Mouse (Mus musculus): ENCODE measurements around the gene Fgf3. TPM values are rescaled to one million over a fixed set of nuclear protein-coding genes. Genes with fewer than 3 reads are reported as not detected.
A peak's percentile ranks its signal among the peaks of the same experiment; 100 is the strongest.

The Fgf3 gene
- total and polyA plus RNA-seq, 2 experiments, result not detected

DNA sequence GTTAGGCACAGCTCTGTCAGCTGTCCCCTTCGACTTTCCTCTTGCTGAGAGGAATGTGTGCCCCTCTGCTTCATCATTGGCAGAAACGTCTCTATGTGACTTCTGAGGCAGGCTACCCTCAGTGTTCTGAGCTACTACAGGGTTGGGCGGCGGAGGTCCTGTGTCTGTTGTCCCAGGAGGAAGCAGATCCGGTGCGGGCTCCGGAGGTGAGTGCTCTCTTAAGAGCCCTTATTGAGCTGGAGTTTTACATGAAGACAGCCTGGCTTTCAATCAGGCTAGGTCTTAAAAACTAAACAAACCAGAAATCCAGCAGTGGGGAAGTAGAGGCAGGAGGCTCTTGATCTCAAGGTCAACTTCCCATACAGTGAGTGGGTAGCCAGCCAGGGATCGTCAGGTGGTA, 29.7 kb downstream of the Fgf3 start:
- Histone ChIP-seq H3K4me1 (ENCODE audit: control insufficient read depth, insufficient read depth, low read length) (no peaks in the 10 kb centered on the region), H3K27ac (replicated peaks; ENCODE audit: insufficient read depth, low read depth, low read length) (no peak overlapping the region), H3K79me2 (ENCODE audit: control insufficient read depth, insufficient read depth, low read length) (no peaks in the 10 kb centered on the region), H3K27me3 (ENCODE audit: control insufficient read depth, insufficient read depth, low read length) (peaks cover 13% of the 10 kb centered on the region; the same call in 1 of the 2 replicates), H3K36me3 (ENCODE audit: control insufficient read depth, insufficient read depth, low read length) (no peaks in the 10 kb centered on the region), H3K9ac (ENCODE audit: low read depth, low read length) (no peak overlapping the region), H3K4me3 (ENCODE audit: insufficient read depth, low read depth, low read length) (no peak overlapping the region)
- TF ChIP-seq CTCF (IDR thresholded peaks at IDR 0.05; ENCODE audit: low read depth, low read length), result no peak
- WGBS, result 73% methylated on average over 8 of the region's 8 CpGs
- DNase-seq (ENCODE audit: extremely low read depth, low read depth, low spot score), result no peak

DNA sequence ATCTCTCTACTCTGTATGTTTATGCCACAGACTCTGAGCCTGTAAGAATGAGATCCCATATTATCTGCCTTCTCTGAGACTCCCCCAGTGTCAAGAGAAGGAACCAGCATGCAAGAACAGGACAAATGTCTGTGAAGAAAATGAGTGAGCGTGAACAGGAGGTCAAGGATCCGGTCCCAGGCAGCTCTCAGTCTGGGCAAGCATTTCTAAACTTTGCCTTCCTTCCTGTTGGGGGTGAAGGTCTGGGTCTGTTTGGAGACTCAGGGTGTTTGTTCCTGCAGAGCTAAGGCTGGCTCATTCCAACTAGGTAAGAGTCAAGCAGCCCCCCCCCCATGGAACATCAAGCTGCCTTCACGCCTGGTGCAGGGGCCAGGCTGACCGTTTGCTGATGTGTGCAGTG, 34.5 kb downstream of the Fgf3 start:
- DNase-seq (ENCODE audit: extremely low read depth, low read depth, low spot score), result peak; percentile 13
- no peaks in the 10 kb centered on the region for H3K27me3 ChIP-seq (ENCODE audit: control insufficient read depth, insufficient read depth, low read length)
- no peaks in the 10 kb centered on the region for H3K36me3 ChIP-seq (ENCODE audit: control insufficient read depth, insufficient read depth, low read length)
- no peak overlapping the region for H3K4me3 ChIP-seq (ENCODE audit: insufficient read depth, low read depth, low read length)
- H3K27ac ChIP-seq (replicated peaks; ENCODE audit: insufficient read depth, low read depth, low read length), result peak overlapping the region; percentile 35
- no peak for TF ChIP-seq CTCF (IDR thresholded peaks at IDR 0.05; ENCODE audit: low read depth, low read length)
- TF ChIP-seq POLR2A (IDR thresholded peaks at IDR 0.05; ENCODE audit: extremely low read depth, insufficient read depth, low read length), result no peak
- H3K79me2 ChIP-seq (ENCODE audit: control insufficient read depth, insufficient read depth, low read length), result no peaks in the 10 kb centered on the region
- no peak overlapping the region for H3K9ac ChIP-seq (ENCODE audit: low read depth, low read length)
- H3K4me1 ChIP-seq (ENCODE audit: control insufficient read depth, insufficient read depth, low read length), result no peaks in the 10 kb centered on the region
- WGBS, result 70% methylated on average over 4 of the region's 4 CpGs

DNA sequence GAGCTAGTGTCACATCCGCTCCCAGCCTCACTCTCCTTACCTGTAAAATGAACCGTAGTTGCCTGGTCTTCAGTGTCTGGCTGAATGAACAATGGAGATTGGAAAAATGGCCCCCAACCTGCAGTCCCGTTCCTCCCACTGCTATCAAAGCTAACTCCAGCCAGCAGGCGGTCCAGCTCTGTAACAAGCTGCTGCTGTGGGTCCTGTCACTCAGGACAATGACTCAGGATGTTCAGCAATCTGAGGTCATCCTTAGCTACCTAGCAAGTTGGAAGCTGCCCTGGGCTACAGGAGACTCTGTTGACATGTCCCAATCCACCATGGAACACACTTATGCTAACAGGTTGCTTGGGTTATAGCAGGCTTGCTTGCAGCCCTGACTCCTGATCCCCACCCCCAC, 35.3 kb downstream of the Fgf3 start:
- H3K4me3 ChIP-seq (ENCODE audit: insufficient read depth, low read depth, low read length), result no peak overlapping the region
- H3K9ac ChIP-seq (ENCODE audit: low read depth, low read length), result no peak overlapping the region
- no peaks in the 10 kb centered on the region for H3K79me2 ChIP-seq (ENCODE audit: control insufficient read depth, insufficient read depth, low read length)
- DNase-seq (ENCODE audit: extremely low read depth, low read depth, low spot score), result no peak
- H3K27me3 ChIP-seq (ENCODE audit: control insufficient read depth, insufficient read depth, low read length), result no peaks in the 10 kb centered on the region
- TF ChIP-seq POLR2A (IDR thresholded peaks at IDR 0.05; ENCODE audit: extremely low read depth, insufficient read depth, low read length), result no peak
- TF ChIP-seq CTCF (IDR thresholded peaks at IDR 0.05; ENCODE audit: low read depth, low read length), result no peak
- 0 out of 2 replicates have a peak overlapping the region, but pooled peaks have one; percentile 35 for H3K27ac ChIP-seq (replicated peaks; ENCODE audit: insufficient read depth, low read depth, low read length)
- WGBS, result 79% methylated on average over 4 of the region's 4 CpGs
- H3K4me1 ChIP-seq (ENCODE audit: control insufficient read depth, insufficient read depth, low read length), result no peaks in the 10 kb centered on the region
- no peaks in the 10 kb centered on the region for H3K36me3 ChIP-seq (ENCODE audit: control insufficient read depth, insufficient read depth, low read length)

DNA sequence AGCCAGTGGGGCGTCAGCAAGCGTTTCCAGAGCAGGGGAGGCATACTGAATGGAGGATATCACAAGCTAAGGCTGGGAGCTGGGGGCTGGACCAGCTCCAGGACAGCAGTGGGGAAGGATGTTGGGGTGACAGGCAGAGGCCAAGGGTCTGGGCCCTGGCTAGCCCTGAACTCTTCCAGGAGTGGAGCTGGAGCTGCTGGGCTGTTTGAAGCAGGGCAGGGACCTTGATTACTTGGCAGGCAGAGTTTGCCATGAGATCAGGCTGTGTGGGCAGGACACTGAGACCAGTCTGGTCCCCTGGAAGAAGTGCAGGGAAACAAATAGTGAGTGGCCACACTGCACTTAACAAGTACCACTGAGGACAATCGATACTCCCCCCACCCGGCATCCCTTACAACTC, 36.3 kb downstream of the Fgf3 start:
- no peak for DNase-seq (ENCODE audit: extremely low read depth, low read depth, low spot score)
- no peak overlapping the region for H3K27ac ChIP-seq (replicated peaks; ENCODE audit: insufficient read depth, low read depth, low read length)
- H3K36me3 ChIP-seq (ENCODE audit: control insufficient read depth, insufficient read depth, low read length), result no peaks in the 10 kb centered on the region
- no peak overlapping the region for H3K4me3 ChIP-seq (ENCODE audit: insufficient read depth, low read depth, low read length)
- H3K79me2 ChIP-seq (ENCODE audit: control insufficient read depth, insufficient read depth, low read length), result no peaks in the 10 kb centered on the region
- H3K4me1 ChIP-seq (ENCODE audit: control insufficient read depth, insufficient read depth, low read length), result no peaks in the 10 kb centered on the region
- no peaks in the 10 kb centered on the region for H3K27me3 ChIP-seq (ENCODE audit: control insufficient read depth, insufficient read depth, low read length)
- TF ChIP-seq POLR2A (IDR thresholded peaks at IDR 0.05; ENCODE audit: extremely low read depth, insufficient read depth, low read length) (no peak), CTCF (IDR thresholded peaks at IDR 0.05; ENCODE audit: low read depth, low read length) (no peak)
- WGBS, result 57% methylated on average over 4 of the region's 4 CpGs
- no peak overlapping the region for H3K9ac ChIP-seq (ENCODE audit: low read depth, low read length)

DNA sequence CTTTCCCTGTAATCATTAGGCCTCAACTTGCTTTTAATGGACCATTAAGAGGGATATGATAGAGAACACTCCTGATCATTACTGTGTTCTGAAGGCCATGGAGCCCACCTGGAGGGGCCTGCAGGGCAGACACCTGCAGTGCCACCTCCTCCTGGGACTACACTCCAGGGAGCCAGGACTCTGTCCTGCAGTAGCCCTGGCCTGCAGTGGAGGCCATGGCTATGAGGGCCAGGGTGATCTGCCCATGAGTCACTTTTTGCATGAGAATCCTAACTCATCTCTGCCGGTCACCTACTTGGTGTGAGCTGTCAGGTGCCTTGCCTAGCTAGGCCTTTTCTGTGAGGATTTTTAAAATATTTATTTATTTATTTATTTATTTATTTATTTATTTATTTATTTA, 40.5 kb downstream of the Fgf3 start:
- H3K4me1 ChIP-seq (ENCODE audit: control insufficient read depth, insufficient read depth, low read length), result no peaks in the 10 kb centered on the region
- no peak for DNase-seq (ENCODE audit: extremely low read depth, low read depth, low spot score)
- H3K79me2 ChIP-seq (ENCODE audit: control insufficient read depth, insufficient read depth, low read length), result no peaks in the 10 kb centered on the region
- H3K27ac ChIP-seq (replicated peaks; ENCODE audit: insufficient read depth, low read depth, low read length), result no peak overlapping the region
- TF ChIP-seq CTCF (IDR thresholded peaks at IDR 0.05; ENCODE audit: low read depth, low read length) (no peak), POLR2A (IDR thresholded peaks at IDR 0.05; ENCODE audit: extremely low read depth, insufficient read depth, low read length) (no peak)
- no peaks in the 10 kb centered on the region for H3K36me3 ChIP-seq (ENCODE audit: control insufficient read depth, insufficient read depth, low read length)
- no peaks in the 10 kb centered on the region for H3K27me3 ChIP-seq (ENCODE audit: control insufficient read depth, insufficient read depth, low read length)
- no peak overlapping the region for H3K9ac ChIP-seq (ENCODE audit: low read depth, low read length)
- 100% methylated on average over 1 of the region's 1 CpGs for WGBS
- no peak overlapping the region for H3K4me3 ChIP-seq (ENCODE audit: insufficient read depth, low read depth, low read length)

DNA sequence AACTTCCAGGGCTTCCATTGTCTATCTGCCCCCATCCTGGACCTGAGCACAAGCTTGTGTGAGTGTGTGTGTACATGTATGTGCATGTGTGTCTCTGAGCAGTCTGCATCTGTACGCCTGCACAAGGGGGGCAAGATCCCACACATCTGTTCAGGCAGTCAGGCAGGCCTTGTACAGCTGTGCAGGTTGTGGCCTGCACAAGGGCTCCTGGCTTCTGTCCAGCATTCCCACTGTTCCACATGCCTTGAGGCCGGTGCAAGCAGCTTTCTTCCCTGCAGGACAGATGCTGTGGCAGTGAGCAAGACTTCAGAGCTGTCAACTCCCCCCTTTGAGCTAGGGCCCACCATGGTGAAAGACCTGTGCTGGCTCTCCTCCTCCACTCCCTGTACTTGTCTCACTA, 45.2 kb downstream of the Fgf3 start:
- no peaks in the 10 kb centered on the region for H3K36me3 ChIP-seq (ENCODE audit: control insufficient read depth, insufficient read depth, low read length)
- H3K4me1 ChIP-seq (ENCODE audit: control insufficient read depth, insufficient read depth, low read length), result no peaks in the 10 kb centered on the region
- H3K79me2 ChIP-seq (ENCODE audit: control insufficient read depth, insufficient read depth, low read length), result no peaks in the 10 kb centered on the region
- WGBS, result 74% methylated on average over 2 of the region's 2 CpGs
- H3K4me3 ChIP-seq (ENCODE audit: insufficient read depth, low read depth, low read length), result no peak overlapping the region
- H3K27me3 ChIP-seq (ENCODE audit: control insufficient read depth, insufficient read depth, low read length), result no peaks in the 10 kb centered on the region
- H3K9ac ChIP-seq (ENCODE audit: low read depth, low read length), result no peak overlapping the region
- no peak for TF ChIP-seq POLR2A (IDR thresholded peaks at IDR 0.05; ENCODE audit: extremely low read depth, insufficient read depth, low read length)
- no peak for TF ChIP-seq CTCF (IDR thresholded peaks at IDR 0.05; ENCODE audit: low read depth, low read length)
- H3K27ac ChIP-seq (replicated peaks; ENCODE audit: insufficient read depth, low read depth, low read length), result no peak overlapping the region
- no peak for DNase-seq (ENCODE audit: extremely low read depth, low read depth, low spot score)
